Mouse (Mus musculus) Patski (cell line): Measurements from ENCODE around the gene Trpc7. TPM values are rescaled to one million over a fixed set of nuclear protein-coding genes. Genes with fewer than 3 reads are reported as not detected.

Experiments
- ATAC-seq: fragments of 100-300 bp; one replicate; pipeline ENCODE4 v1.8.0; 2021
- CTCF ChIA-PET: fragments of 350-600 bp; sonication (Branson Sonifier 250); formaldehyde crosslinking; loops from one replicate; lab custom pipeline; 2022; ENCODE audit warnings: inconsistent platforms; lab: Charles Lee
- POLR2A ChIA-PET: fragments of 350-600 bp; sonication (Branson Sonifier 250); formaldehyde crosslinking; loops from one replicate; lab custom pipeline; 2022; ENCODE audit warnings: antibody characterized with exemption, inconsistent platforms; lab: Charles Lee
- DNase-seq: peaks from one replicate; pipeline ENCODE4 v3.0.0-alpha.2; 2011; ENCODE audit warnings: low read depth, low spot score
- H3K27me3 ChIP-seq: fragments of 371-371 bp; one replicate; pipeline ENCODE4 v1.5.1; 2021
- CTCF ChIP-seq: fragments of 100-300 bp; IDR thresholded peaks from one replicate; pipeline ENCODE4 v1.5.1; 2021
- in situ Hi-C: fragments of 300-500 bp; cut with MboI; formaldehyde crosslinking; loops from 3 replicates; pipeline ENCODE4 v1.11.1; 2018; ENCODE audit warnings: low pct_unique_long_range_greater_than_20kb, mixed read lengths
- polyA plus RNA-seq: library from polyadenylated mRNA; unstranded; gene quantifications from one replicate; pipeline ENCODE4 v1.2.3, GENCODE M21; 2021

Trpc7 gene
- not detected for polyA plus RNA-seq

DNA sequence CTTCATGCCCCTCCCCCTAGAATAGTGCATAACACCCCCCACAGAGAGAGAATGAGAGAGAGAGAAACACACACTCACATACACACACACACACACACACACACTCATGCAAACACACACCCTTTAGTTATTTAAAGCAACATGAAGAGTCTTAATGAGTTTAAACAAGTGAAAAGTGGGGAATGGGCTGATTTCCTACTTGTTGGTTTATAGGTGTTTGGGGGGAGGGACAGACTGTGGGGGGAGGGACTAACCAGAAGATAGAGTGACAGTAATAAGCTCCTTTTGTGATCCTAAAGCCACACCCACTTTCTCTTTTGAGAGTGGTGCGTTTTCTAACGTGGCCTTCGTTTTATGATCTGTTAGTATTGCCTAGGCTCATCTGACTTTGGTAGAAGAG lies at the start of gene Trpc7:
Gene Trpc7 (minus strand): TSS at position 101 of the 400 bp plus-strand sequence.
- POLR2A ChIA-PET = no interaction called here
- CTCF ChIA-PET = no interaction called here
- ATAC-seq = no peak
- no peak for DNase-seq
- no peaks in the 10 kb centered on the region for H3K27me3 ChIP-seq
- no peak for TF ChIP-seq CTCF
- in situ Hi-C loops = no loop called here

DNA sequence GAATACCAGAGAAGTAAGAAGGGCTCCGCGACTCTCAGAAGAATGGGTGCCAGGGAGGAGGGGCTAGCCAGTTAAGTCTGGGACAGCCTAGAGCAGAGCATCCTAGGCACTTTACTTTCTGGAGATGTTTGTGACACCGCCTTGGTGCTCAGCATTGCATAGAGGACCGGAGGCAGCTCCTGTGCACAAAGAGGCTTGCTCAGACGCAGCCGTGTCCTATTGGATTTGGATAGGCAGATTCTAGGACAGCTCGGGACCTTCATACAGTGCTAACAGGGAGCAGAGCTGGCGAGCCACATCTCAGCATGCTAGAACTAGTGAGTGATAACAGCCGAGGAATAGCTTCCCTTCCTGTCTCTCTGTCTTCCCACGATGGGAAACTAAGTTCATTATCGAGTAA lies 43.5 kb upstream of the Trpc7 start:
- in situ Hi-C loops = no loop called here
- DNase-seq (no peak), ATAC-seq (no peak)
- TF ChIP-seq CTCF = no peak
- POLR2A ChIA-PET = no interaction called here
- CTCF ChIA-PET = no interaction called here
- H3K27me3 ChIP-seq = peaks cover 7% of the 10 kb centered on the region

DNA sequence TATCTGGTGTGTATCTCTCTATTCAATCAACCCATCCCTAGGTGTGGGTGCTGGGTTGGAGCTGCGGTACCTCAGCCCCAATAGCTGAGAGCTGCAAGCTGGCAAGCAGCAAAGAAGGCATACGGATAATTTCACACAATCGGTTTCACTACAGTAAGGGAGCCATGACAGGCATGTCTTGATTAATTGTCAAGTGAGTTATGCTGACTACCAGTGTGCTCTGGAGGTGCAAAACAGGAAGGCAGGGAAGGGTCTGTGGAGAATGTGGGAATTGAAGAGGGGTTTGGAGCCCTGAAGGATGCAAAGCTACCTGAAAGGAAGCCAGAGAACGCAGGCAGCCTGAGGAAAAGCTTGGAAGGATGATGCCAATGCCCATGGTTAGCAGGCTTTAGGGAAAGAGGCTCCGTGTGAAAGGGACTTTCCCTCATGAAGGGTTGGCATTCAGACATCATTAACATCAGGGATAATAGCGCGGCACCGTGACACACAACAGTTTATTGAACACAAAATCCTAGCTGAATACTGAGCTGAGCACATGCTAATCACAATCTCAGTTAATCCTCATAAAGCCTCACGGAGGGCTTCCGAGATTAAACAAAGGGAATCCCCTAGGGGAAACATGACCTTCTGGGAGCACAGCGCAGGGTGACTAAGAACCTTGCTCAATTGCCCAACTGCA lies 38.2 kb upstream of the Trpc7 start:
- in situ Hi-C loops = no loop called here
- ATAC-seq (no peak), DNase-seq (no peak)
- ChIA-PET CTCF (no interaction called here), POLR2A (no interaction called here)
- H3K27me3 ChIP-seq = peaks cover 3% of the 10 kb centered on the region
- TF ChIP-seq CTCF = no peak

DNA sequence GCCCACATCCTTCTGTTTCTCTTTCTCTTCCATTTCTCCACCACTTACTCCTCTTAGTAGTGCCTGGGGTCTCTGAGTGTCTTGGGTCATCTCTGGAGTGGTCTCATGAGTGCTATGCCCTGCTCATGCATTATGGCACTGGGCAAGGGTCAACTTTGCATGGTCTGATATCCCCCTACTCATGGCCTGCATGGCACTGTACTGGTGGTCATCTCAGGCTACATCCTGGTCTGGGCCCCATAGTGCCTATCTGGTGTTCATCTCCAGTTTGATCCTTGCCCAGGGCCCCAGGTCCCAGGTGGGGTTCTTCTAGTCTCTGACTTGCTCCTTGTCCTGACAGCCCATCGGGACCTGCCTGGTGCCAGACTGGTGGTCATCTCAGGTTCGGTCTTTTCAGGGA lies 34.6 kb upstream of the Trpc7 start:
- in situ Hi-C loops = no loop called here
- no peak for TF ChIP-seq CTCF
- ATAC-seq = no peak
- DNase-seq = no peak
- POLR2A ChIA-PET = no interaction called here
- CTCF ChIA-PET = no interaction called here
- H3K27me3 ChIP-seq = peaks cover 3% of the 10 kb centered on the region

DNA sequence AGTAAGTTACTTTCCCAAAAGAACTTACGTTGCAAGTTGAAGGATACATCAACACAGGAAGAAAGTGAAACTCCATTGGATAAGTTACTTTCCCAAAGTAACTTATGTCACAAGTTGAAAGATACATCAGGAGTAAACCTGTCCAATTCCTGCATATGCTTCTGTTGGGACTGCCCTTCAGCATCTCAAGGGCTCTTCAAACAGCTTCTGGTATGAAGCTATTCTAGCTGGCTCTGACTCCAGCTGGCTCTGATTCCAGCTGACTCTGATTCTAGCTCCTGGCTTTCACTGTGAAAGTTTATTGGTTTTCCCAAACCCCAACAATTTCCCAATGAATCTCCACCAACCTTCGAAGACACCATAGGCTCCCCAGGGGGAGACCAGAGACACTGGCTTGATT lies 27.2 kb upstream of the Trpc7 start:
- in situ Hi-C loops = no loop called here
- CTCF ChIA-PET = no interaction called here
- ATAC-seq = no peak
- peaks cover 15% of the 10 kb centered on the region for H3K27me3 ChIP-seq
- DNase-seq = no peak
- POLR2A ChIA-PET = interaction anchor here (0.6 kb wide), 1 partner anchor 11 kb away, joined by 4 read pairs; no protein-coding TSS in a partner anchor
- TF ChIP-seq CTCF = no peak

DNA sequence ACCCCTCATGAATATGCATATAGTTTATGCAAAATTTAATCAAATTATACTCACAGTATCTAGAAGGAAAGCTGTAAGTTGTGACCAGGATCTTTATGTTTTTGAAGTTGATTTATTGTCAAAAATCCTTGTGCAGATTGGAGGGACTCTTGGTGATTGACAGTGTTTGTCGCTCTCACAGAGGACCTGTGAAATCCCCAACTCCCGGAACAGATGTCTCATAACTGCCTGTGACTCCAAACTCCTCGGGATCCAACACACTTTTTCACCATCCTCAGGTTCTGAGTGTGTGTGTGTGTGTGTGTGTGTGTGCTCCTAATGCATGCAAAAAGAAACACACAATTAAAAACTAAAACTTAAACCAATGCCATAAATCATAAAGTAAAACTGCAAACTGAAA lies 25.5 kb upstream of the Trpc7 start:
- ATAC-seq (no peak), DNase-seq (no peak)
- TF ChIP-seq CTCF = no peak
- ChIA-PET POLR2A (no interaction called here), CTCF (no interaction called here)
- H3K27me3 ChIP-seq = peaks cover 17% of the 10 kb centered on the region
- in situ Hi-C loops = no loop called here

DNA sequence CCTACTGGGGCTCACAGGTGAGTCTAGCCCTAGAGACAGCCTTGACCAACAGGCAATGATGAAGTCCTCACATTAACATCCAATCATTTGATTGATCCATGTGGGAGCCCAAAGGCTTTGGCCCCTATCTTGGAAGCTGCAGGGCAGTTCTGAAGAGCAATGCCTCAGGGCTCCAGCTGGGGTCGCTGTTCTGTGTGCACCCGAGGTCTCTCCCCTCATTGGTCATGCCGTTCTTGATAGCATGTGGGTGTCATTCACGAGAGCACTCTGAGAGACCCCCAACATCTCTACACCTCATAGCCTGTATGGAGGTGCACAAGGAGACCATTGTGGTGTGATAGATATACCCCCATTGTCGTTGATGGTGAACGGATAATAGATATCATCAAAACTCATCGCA lies 18.9 kb upstream of the Trpc7 start:
- no peak for ATAC-seq
- no peak for DNase-seq
- peaks cover 49% of the 10 kb centered on the region for H3K27me3 ChIP-seq
- TF ChIP-seq CTCF = no peak
- ChIA-PET CTCF (no interaction called here), POLR2A (no interaction called here)
- in situ Hi-C loops = no loop called here

DNA sequence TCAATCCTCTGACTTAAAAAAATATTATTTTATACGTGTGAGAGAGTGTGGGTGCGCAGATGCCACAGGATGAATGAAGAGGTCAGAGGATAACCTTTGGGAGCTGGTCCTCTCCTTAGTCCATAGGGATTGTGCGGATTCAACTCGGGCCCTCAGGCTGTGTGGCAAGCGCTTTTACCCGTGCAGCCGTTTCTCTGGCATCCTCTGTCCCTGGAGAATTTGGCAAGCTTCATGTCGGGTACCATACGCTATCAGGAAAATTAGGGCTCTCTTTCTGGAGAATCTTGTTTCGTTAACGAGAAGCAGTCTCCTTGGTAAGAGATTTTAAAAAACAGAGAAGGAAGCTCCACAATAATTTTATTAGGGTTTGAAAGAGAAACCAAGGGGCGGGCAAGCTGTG lies 15.3 kb upstream of the Trpc7 start:
- TF ChIP-seq CTCF = no peak
- H3K27me3 ChIP-seq = peaks cover 49% of the 10 kb centered on the region
- DNase-seq (no peak), ATAC-seq (no peak)
- CTCF ChIA-PET = no interaction called here
- in situ Hi-C loops = no loop called here
- POLR2A ChIA-PET = no interaction called here

DNA sequence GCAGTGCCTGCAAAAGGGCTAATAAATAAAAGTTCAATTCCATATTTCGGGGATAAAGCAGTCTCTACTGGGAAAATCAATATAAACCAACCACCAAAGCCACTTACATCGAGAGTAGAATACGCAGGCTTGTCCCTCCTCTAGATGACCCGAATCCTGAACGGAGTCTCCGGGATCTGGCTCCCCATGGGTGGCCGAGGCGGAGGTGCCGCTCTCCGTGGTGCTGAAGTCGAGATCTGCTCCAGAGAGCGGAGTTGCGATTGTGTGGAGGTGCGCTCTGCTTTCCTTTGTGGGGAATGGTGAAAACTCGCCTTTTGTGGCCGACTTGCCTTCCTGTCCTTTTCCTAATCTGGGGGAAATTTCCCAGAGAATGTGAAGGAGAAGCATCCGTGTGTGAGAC lies 407 bp downstream of the Trpc7 start:
- CTCF ChIA-PET = no interaction called here
- in situ Hi-C loops = no loop called here
- no peaks in the 10 kb centered on the region for H3K27me3 ChIP-seq
- no peak for ATAC-seq
- POLR2A ChIA-PET = no interaction called here
- TF ChIP-seq CTCF = no peak
- no peak for DNase-seq

DNA sequence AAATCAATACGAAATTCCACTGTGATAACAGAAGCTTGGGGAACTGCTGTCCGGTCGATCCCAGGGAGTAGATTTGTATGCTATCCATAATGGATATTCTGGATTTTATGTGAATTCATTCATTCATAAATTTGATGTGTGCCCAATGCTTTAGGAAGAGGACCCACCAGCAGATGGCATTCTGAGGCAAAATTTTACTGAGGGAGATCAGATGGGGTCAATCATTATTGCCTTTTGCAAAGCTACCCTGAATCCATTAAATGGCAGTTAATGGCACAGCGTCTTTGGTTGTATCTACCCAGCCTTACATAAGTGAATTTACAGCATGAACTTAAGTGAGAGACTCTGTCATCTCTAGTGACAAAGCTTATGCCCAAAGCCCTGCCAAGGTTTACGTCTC lies 1.2 kb downstream of the Trpc7 start:
- in situ Hi-C loops = no loop called here
- ATAC-seq (no peak), DNase-seq (no peak)
- no peaks in the 10 kb centered on the region for H3K27me3 ChIP-seq
- ChIA-PET CTCF (no interaction called here), POLR2A (no interaction called here)
- no peak for TF ChIP-seq CTCF

DNA sequence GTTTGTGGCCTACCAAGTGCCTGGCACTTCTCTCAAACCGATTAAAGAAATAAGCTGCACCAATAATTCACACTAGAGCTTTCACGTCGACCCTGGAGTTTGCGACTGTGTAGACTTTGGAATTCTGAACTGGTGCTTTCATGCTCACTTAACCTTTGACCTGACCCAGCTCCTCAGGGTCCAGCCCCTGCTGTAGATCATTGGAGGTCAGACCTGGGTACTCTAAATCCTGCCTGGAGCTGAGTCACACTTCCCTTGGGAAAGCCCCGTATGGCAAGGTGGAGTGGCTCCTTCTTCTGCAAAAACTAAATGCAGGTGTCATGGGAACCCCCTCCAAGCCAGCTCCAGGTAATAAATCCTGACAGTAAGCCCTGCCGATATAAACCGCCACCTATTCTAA lies 5.9 kb downstream of the Trpc7 start:
- POLR2A ChIA-PET = no interaction called here
- ATAC-seq = no peak
- in situ Hi-C loops = no loop called here
- CTCF ChIA-PET = no interaction called here
- H3K27me3 ChIP-seq = peaks cover 8% of the 10 kb centered on the region
- no peak for DNase-seq
- TF ChIP-seq CTCF = no peak

DNA sequence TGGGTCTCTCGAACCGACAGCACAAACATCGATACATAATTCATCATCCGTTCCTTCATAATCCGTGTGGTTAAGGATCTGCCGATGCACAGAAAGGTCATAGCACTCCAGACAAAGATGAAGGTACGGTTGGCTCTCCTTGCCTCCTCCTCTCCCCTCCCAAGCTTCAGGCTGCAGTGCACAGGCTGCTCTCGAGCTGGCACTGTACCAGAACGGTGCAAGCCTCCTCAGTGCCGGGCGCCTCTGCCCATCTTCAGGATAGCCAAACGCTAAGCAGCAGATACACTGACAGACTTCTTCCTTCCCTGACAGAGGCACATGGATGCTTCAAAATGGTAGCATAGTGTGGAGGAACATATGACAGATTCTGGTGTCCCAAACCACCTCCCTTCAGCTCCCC lies 12.9 kb downstream of the Trpc7 start:
- ChIA-PET POLR2A (no interaction called here), CTCF (no interaction called here)
- ATAC-seq (no peak), DNase-seq (no peak)
- in situ Hi-C loops = no loop called here
- TF ChIP-seq CTCF = no peak
- H3K27me3 ChIP-seq = peaks cover 27% of the 10 kb centered on the region
